Mouse (Mus musculus) lung, postnatal 0 days (tissue): Measurements from ENCODE around the gene Trem3.

ENCODE experiments used
- CTCF ChIP-seq: IDR thresholded peaks from 2 replicates; pipeline ENCODE4 v1.5.1; 2016; ENCODE audit warnings: antibody characterized with exemption, mild to moderate bottlenecking
- EP300 ChIP-seq: IDR thresholded peaks from 2 replicates; pipeline ENCODE4 v1.6.1; 2016; ENCODE audit warnings: antibody characterized with exemption, mild to moderate bottlenecking, control low read depth

DNA sequence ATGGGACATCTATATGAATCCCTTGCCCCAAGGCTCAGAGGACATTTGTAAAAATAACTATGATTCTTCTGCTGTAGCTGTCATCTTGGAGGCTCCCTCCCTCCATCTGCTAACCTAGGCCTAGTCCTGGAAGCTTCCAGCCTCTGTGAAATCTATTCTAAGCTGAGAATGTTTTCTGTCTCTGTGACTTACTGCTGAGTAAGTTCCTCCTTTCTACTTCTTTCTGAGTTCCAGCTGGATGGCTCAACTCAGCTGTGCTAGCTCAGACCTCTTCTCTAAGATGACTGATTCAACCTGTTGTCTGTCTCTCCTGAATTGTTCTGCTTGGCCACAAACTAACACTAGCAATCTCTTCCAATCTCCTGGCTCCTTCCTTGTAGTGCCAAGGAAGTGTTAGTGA is 30.8 kb downstream of the Trem3 start:
- TF ChIP-seq CTCF = no peak
- no peak for TF ChIP-seq EP300
